Mouse (Mus musculus) forebrain, embryonic 11.5 days (tissue): ENCODE measurements around the gene Smyd1. TPM values are rescaled to one million over a fixed set of nuclear protein-coding genes. Genes with fewer than 3 reads are reported as not detected.

ENCODE experiments used
- ATAC-seq: fragments of 200-750 bp; cut with Nextera tagmentation; replicated peaks from 2 replicates; pipeline ENCODE4 v1.8.0; 2017; ENCODE audit warnings: moderate TSS enrichment; ENCODE audit not compliant: low FRiP score
- DNase-seq: peaks from one replicate; pipeline ENCODE4 v3.0.0-alpha.2; 2017; ENCODE audit warnings: low spot score
- H3K27ac ChIP-seq: fragments of 300-500 bp; sonication (generic); 2 replicates; pipeline ENCODE4 v1.5.1; 2014; ENCODE audit warnings: low read depth, low read length
- H3K27me3 ChIP-seq: fragments of 300-500 bp; sonication (generic); 2 replicates; pipeline ENCODE4 v1.6.1; 2014; ENCODE audit warnings: mild to moderate bottlenecking, low read length, mixed read lengths; ENCODE audit not compliant: control insufficient read depth, insufficient read depth
- H3K36me3 ChIP-seq: fragments of 300-500 bp; sonication (generic); 2 replicates; pipeline ENCODE4 v1.6.1; 2014; ENCODE audit warnings: mild to moderate bottlenecking, low read length, moderate library complexity, mixed read lengths; ENCODE audit not compliant: control insufficient read depth, insufficient read depth
- H3K4me1 ChIP-seq: fragments of 300-500 bp; sonication (generic); replicated peaks from 2 replicates; pipeline ENCODE4 v1.6.1; 2014; ENCODE audit warnings: low read length, mixed read lengths; ENCODE audit not compliant: control insufficient read depth, insufficient read depth
- H3K4me2 ChIP-seq: fragments of 300-500 bp; sonication (generic); 2 replicates; pipeline ENCODE4 v1.6.1; 2014; ENCODE audit warnings: low read depth, mild to moderate bottlenecking, low read length, moderate library complexity, mixed read lengths; ENCODE audit not compliant: severe bottlenecking
- H3K4me3 ChIP-seq: fragments of 300-500 bp; sonication (generic); 2 replicates; pipeline ENCODE4 v1.5.1; 2014; ENCODE audit warnings: low read depth, low read length
- H3K9ac ChIP-seq: fragments of 300-500 bp; sonication (generic); 2 replicates; pipeline ENCODE4 v1.6.1; 2014; ENCODE audit warnings: low read length
- H3K9me3 ChIP-seq: fragments of 300-500 bp; sonication (generic); 2 replicates; pipeline ENCODE4 v1.6.1; 2016; ENCODE audit warnings: low read length, mixed read lengths; ENCODE audit not compliant: control insufficient read depth
- WGBS: fragments of 180-500 bp; shearing (Covaris S2); extraction: QIAGEN DNeasy Blood & Tissue Kit; methylation state at CpG from one replicate; pipeline ENCODE4 v1.1.7; 2014; 5-methylcytosine and 5-hydroxymethylcytosine counted together
- polyA plus RNA-seq: library from polyadenylated mRNA; unstranded; fragments of >200 nt; fragmentation: Nextera tagmentation; extraction: Ambion mirVana; gene quantifications from 2 replicates; pipeline ENCODE4 v1.2.1, GENCODE M21; 2014

Smyd1 gene
- polyA plus RNA-seq, 1 experiment from 2014 or later: 0.17 TPM

- 87% methylated on average over 10 of the region's 10 CpGs for WGBS
- Histone ChIP-seq H3K4me2 (no peak overlapping the region), H3K9me3 (peaks cover under 1% of the 10 kb centered on the region; the same call in 1 of the 2 replicates), H3K4me1 (no peaks in the 10 kb centered on the region), H3K9ac (no peak overlapping the region), H3K36me3 (no peaks in the 10 kb centered on the region), H3K27ac (no peak overlapping the region), H3K27me3 (no peaks in the 10 kb centered on the region), H3K4me3 (no peak overlapping the region)
- ATAC-seq (no peak), DNase-seq (no peak)
Measured at GRCm38 (mm10) chr6:71352866-71353427, 30.9 kb upstream of the Smyd1 start.

- 93% methylated on average over 6 of the region's 6 CpGs for WGBS
- Histone ChIP-seq H3K9ac (no peak overlapping the region), H3K4me2 (no peak overlapping the region)
Measured at GRCm38 (mm10) chr6:71352201-71352600, 30.2 kb upstream of the Smyd1 start.

DNA sequence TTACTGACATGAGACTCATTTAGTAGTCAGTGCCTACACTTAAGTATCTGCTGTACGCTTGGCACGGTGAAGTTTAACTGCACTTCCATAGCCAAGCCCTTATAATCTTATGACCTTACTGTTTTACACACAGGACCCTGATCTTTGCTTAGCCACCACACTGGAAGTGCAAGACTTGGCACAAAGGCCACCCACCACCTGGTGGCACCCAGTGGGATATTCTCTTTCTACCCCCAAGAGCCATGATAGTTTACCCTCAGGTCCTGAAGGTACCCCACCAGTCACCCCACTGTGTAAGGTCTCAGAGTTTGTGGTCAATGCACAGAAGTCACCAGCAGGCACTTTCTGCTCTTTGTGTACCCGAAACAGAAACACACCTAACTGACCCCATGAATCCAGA is 29.2 kb upstream of the Smyd1 start:
- H3K9ac ChIP-seq: no peak overlapping the region
- H3K27me3 ChIP-seq: no peaks in the 10 kb centered on the region
- 88% methylated on average over 3 of the region's 3 CpGs for WGBS
- DNase-seq (no peak), ATAC-seq (no peak)
- H3K27ac ChIP-seq: no peak overlapping the region
- no peaks in the 10 kb centered on the region for H3K4me1 ChIP-seq
- no peak overlapping the region for H3K4me2 ChIP-seq
- H3K9me3 ChIP-seq: peaks cover 3% of the 10 kb centered on the region; the same call in 1 of the 2 replicates
- H3K36me3 ChIP-seq: no peaks in the 10 kb centered on the region
- no peak overlapping the region for H3K4me3 ChIP-seq

More at GRCm38 (mm10) chr6:71352201-71352600, 30.2 kb upstream of the Smyd1 start:
- ATAC-seq: no peak
- Histone ChIP-seq H3K27me3 (no peaks in the 10 kb centered on the region), H3K4me1 (no peaks in the 10 kb centered on the region), H3K9me3 (peaks cover 3% of the 10 kb centered on the region; the same call in 1 of the 2 replicates), H3K27ac (no peak overlapping the region), H3K36me3 (no peaks in the 10 kb centered on the region), H3K4me3 (no peak overlapping the region)
- DNase-seq: no peak

DNA sequence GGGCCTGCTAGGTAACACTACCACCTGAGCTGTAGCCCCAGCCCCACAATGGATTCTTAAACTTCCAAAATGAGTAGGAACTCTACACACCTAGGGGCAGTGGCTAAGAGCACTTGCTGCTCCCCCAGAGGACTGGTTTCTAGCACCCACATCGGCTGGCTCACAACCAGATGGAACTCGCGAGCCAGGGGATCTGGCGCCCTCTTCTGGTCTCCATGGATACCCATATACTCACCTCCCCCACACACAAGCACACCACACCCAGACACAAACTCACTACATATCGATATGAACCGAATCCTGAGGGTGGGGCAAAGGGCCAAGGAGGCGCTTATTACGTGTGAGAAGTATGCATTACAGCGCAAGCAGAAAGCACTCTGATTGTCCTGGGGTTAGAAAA is 26.0 kb upstream of the Smyd1 start:
- no peaks in the 10 kb centered on the region for H3K4me1 ChIP-seq
- H3K36me3 ChIP-seq: no peaks in the 10 kb centered on the region
- DNase-seq (no peak), ATAC-seq (no peak)
- H3K27me3 ChIP-seq: no peaks in the 10 kb centered on the region
- H3K27ac ChIP-seq: no peak overlapping the region
- H3K9ac ChIP-seq: no peak overlapping the region
- H3K4me3 ChIP-seq: no peak overlapping the region
- H3K4me2 ChIP-seq: no peak overlapping the region
- peaks cover 3% of the 10 kb centered on the region; the same call in 1 of the 2 replicates for H3K9me3 ChIP-seq
- 97% methylated on average over 9 of the region's 9 CpGs for WGBS

DNA sequence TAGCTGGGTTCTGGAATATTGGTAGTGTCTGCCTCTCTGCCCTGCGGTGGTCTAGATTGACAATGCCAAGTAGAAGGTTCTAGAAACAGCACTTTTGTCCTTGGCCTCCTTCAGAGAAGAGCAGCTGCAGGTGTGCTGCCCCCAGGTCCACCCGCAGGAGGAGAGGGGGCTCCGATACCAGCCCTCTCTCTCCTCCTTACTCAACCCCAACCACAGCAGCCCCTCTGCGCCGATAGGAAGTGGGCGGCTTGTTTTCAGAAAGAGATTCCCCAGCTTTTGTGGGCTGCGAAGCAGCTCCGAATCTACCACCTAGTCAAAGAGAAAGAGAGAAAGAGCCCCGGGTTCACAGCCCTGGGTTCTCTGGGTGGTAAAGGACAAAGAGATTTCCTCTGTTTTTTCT is 19.1 kb upstream of the Smyd1 start:
- no peaks in the 10 kb centered on the region for H3K27me3 ChIP-seq
- WGBS: 89% methylated on average over 9 of the region's 9 CpGs
- no peaks in the 10 kb centered on the region for H3K4me1 ChIP-seq
- H3K4me3 ChIP-seq: no peak overlapping the region
- no peak overlapping the region for H3K4me2 ChIP-seq
- no peaks in the 10 kb centered on the region for H3K36me3 ChIP-seq
- H3K9me3 ChIP-seq: no peaks in the 10 kb centered on the region
- ATAC-seq (no peak), DNase-seq (no peak)
- H3K27ac ChIP-seq: no peak overlapping the region
- H3K9ac ChIP-seq: no peak overlapping the region

DNA sequence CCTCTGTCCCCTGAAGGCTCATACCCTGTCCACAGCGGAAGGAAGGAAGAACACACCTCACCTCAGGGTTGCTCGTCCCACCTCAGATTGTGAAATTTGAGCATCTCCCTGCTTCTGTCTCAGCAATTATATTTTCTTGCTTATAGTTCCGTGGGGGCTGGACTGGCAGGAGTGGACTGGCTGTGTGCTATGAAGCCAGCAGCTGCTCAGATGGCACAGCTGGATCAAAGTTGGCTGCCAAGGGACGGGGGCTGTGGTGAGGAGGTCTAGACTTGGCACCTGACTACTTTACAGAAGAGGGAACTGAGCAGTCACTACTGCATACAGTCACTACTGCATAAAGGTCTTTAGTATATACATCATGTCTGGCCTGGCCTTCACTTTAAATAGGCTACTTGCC is 17.3 kb upstream of the Smyd1 start:
- Histone ChIP-seq H3K27me3 (no peaks in the 10 kb centered on the region), H3K9ac (no peak overlapping the region), H3K4me1 (no peaks in the 10 kb centered on the region), H3K4me3 (no peak overlapping the region), H3K36me3 (no peaks in the 10 kb centered on the region), H3K9me3 (no peaks in the 10 kb centered on the region), H3K4me2 (no peak overlapping the region), H3K27ac (no peak overlapping the region)
- DNase-seq (no peak), ATAC-seq (no peak)
- WGBS: 83% methylated on average over 4 of the region's 4 CpGs

GRCm38 (mm10) chr6:71338941-71339340 is 16.9 kb upstream of the Smyd1 start:
- Histone ChIP-seq H3K9me3 (no peaks in the 10 kb centered on the region), H3K36me3 (no peaks in the 10 kb centered on the region), H3K9ac (no peak overlapping the region), H3K4me1 (no peaks in the 10 kb centered on the region), H3K4me2 (no peak overlapping the region), H3K27me3 (no peaks in the 10 kb centered on the region), H3K27ac (no peak overlapping the region), H3K4me3 (no peak overlapping the region)
- no peak for DNase-seq
- no peak for ATAC-seq
- 90% methylated on average over 3 of the region's 3 CpGs for WGBS

- Histone ChIP-seq H3K9me3 (no peaks in the 10 kb centered on the region), H3K36me3 (no peaks in the 10 kb centered on the region), H3K4me2 (no peak overlapping the region), H3K9ac (no peak overlapping the region), H3K4me3 (no peak overlapping the region), H3K27ac (no peak overlapping the region), H3K4me1 (no peaks in the 10 kb centered on the region), H3K27me3 (no peaks in the 10 kb centered on the region)
- no peak for DNase-seq
- no peak for ATAC-seq
- whole genome bisulfite sequencing: 97% methylated on average over 8 of the region's 8 CpGs
Measured at GRCm38 (mm10) chr6:71337666-71338065, 15.6 kb upstream of the Smyd1 start.

- H3K4me3 ChIP-seq: no peak overlapping the region
- H3K9ac ChIP-seq: no peak overlapping the region
- WGBS: 95% methylated on average over 11 of the region's 11 CpGs
- no peak for ATAC-seq
- H3K9me3 ChIP-seq: no peaks in the 10 kb centered on the region
- H3K4me1 ChIP-seq: no peaks in the 10 kb centered on the region
- no peaks in the 10 kb centered on the region for H3K27me3 ChIP-seq
- no peak for DNase-seq
- no peaks in the 10 kb centered on the region for H3K36me3 ChIP-seq
- H3K4me2 ChIP-seq: no peak overlapping the region
- no peak overlapping the region for H3K27ac ChIP-seq
Measured at GRCm38 (mm10) chr6:71333578-71334273, 11.7 kb upstream of the Smyd1 start.
